Mouse (Mus musculus): ENCODE results near the gene Map9.
"Not testable (repeated sequence)": the region's sequence is repeated elsewhere in the genome, so short reads cannot be mapped to it uniquely, and the experiment has no call there.

The Map9 gene

GRCm38 (mm10) chr3:82412397-82412796 lies 54.6 kb downstream of the Map9 start:
- peak; percentile 7 for DNase-seq (ENCODE audit: low spot score)

- no peak for DNase-seq (ENCODE audit: low spot score)
Measured at GRCm38 (mm10) chr3:82417958-82418357, 60.1 kb downstream of the Map9 start.

- no peak for DNase-seq (ENCODE audit: low spot score)
Measured at GRCm38 (mm10) chr3:82435351-82435750, 77.5 kb downstream of the Map9 start.

DNA sequence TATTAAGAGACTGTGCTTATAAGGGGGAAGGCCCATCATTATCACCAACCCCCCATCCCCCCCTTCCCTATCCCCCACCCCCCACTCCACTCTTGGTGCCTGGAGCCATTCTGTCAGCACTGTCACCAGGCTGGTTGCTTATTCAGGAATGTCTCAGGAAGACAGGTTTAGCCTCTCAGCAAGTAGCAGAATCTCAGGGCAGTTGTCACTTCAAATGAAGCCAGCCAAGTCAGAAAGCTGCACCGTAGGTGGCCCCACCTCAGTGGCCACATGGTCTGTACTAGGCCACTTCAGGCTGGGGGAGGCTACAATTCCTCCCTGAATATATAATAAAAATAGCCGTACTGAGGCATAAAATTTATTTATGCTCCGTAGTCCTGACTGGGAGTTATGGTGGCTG lies 83.1 kb downstream of the Map9 start:
- no peak for DNase-seq (ENCODE audit: low spot score)

DNA sequence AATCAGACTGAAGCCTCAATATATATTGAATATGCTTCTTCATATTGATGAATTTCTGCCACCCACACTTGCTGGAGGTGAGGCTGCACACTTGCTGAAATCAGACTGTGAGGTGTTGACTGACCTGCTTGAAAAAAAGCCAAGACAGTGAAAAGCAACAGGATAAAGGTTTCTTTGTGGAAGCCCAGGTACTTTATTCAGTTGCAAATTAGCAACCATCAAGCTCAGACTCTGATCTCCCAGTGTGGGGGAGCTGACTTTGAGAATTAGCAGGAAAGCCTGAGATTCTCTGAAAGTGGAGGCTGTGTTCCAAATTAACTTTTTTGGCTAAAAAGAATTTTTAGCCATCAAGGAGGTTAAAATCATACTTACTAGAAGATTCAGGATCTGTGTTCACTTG lies 83.8 kb downstream of the Map9 start:
- not testable (repeated sequence) for DNase-seq (ENCODE audit: low spot score)
